Mouse (Mus musculus) monocyte, adult 2 months (primary cell): ENCODE measurements around the gene Sema4a.

Source experiments
- DNase-seq, 2 experiments: peaks; one replicate each; pipeline ENCODE4 v3.0.0; 2022; ENCODE audit warnings: low spot score in 2 of 2, low read depth in 1 of 2

Gene Sema4a

DNA sequence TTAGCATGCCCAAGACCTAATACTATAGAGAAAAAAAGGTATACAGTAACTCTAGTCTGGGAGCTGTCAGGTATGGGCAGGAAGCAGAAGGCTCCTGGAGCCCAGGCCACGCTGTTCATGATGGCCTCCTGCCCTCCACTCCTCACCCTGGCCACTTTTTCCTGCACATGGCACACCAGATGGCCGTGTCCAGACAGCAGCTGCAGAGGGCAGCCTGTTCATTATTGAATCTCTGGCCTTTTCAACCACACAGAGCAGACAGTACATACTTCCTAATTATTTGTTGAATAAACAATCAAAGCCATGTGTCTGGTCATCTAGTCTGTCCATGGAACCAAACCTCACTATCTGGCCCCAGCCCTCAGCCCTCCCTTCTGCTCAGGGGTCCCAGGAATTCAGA is 62.3 kb downstream of the Sema4a start:
- DNase-seq = no peak

DNA sequence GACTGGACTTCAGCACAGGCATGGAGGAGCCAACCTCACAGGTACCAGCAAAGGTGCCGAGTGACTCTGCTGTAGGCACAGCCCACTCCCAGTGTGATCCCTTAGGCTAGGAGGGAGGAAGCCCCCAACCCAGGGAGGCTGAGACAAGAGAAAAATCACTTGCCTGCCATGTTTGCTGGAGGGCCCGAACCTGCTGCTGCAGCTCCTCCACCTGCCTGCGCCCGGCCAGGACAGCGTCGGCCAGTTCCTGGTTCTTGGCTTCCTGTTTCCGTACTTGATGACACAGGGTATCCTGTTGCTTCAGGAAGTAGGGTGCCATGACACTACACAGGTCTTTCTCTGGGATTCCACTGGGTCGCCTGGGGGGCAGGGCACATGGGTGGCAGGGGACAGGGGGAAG is 65.2 kb downstream of the Sema4a start:
- DNase-seq = no peak

DNA sequence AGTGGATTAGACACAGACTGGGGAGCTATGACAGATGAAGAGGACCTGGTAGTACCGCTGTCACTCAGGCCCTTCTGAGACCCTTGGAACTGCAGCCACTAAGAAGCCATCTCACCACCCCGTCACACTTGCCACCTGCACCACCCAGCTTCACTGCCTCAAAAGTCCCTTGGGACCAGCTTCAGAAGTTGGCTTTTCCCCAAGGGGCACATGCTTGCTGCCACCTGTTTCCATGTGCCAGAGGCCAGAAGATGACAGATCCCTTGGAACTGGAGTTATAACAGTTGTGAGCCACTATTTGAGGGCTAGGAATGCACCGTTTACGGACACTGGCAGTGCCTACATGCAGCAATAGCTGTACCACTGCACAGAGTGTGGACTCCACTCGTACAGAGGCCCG is 65.7 kb downstream of the Sema4a start:
- no peak for DNase-seq

DNA sequence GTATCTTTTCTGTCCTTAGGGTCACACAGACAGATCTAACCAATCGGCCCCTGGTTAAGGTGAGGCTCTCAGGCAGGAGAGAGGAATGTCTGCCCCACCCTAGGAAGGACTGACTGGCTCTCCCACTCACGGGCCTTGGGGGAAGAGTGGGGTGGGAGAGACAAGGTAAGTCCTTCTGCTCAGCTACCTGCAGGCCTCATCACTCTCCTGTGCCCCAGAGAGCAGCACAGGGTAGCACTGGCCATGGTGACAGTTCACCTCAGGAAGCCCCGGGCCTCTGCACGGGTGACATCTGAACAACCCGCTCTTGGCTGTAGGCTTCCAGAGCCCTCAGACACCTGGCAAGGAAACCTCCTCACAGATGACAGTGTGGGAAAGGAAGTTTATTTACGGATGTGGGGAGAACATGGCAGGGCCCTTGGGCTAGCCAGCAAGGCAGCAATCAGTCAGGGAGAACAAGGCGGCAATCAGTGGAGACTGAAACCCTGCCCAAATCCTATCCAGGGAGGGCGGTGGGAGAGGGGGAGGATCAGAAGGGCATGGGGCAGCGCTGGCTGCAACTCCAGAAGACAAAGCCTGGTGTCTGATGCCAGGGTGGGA is 67.1 kb downstream of the Sema4a start:
- DNase-seq = no peak
